Mouse (Mus musculus) hindbrain, embryonic 14.5 days (tissue): ENCODE results near the gene Fgd6. TPM values are rescaled to one million over a fixed set of nuclear protein-coding genes. Genes with fewer than 3 reads are reported as not detected.

Experiments used
- ATAC-seq: fragments of 200-750 bp; cut with Nextera tagmentation; 2 replicates; pipeline ENCODE4 v1.8.0; 2017; ENCODE audit warnings: moderate number of reproducible peaks, mild to moderate bottlenecking, moderate TSS enrichment, moderate library complexity; ENCODE audit not compliant: low FRiP score
- DNase-seq: peaks from one replicate; pipeline ENCODE4 v3.0.0-alpha.2; 2015; ENCODE audit warnings: low spot score
- H3K27ac ChIP-seq: fragments of 300-500 bp; sonication (generic); 2 replicates; pipeline ENCODE4 v1.5.1; 2014; ENCODE audit warnings: mild to moderate bottlenecking, moderate library complexity
- H3K27me3 ChIP-seq: fragments of 300-500 bp; sonication (generic); 2 replicates; pipeline ENCODE4 v1.6.1; 2014; ENCODE audit warnings: mild to moderate bottlenecking, low read length, mixed read lengths; ENCODE audit not compliant: control insufficient read depth, insufficient read depth
- H3K36me3 ChIP-seq: fragments of 300-500 bp; sonication (generic); replicated peaks from 2 replicates; pipeline ENCODE4 v1.6.1; 2014; ENCODE audit not compliant: control insufficient read depth, insufficient read depth
- H3K4me1 ChIP-seq: fragments of 300-500 bp; sonication (generic); replicated peaks from 2 replicates; pipeline ENCODE4 v1.6.1; 2014; ENCODE audit warnings: antibody characterized with exemption, low read length, mixed read lengths; ENCODE audit not compliant: control insufficient read depth, insufficient read depth
- H3K4me2 ChIP-seq: fragments of 300-500 bp; sonication (generic); replicated peaks from 2 replicates; pipeline ENCODE4 v1.6.1; 2014; ENCODE audit warnings: mild to moderate bottlenecking, moderate library complexity
- H3K4me3 ChIP-seq: fragments of 300-500 bp; sonication (generic); replicated peaks from 2 replicates; pipeline ENCODE4 v1.5.1; 2014; ENCODE audit warnings: mild to moderate bottlenecking, low read length
- H3K9ac ChIP-seq: fragments of 300-500 bp; sonication (generic); 2 replicates; pipeline ENCODE4 v1.6.1; 2014
- H3K9me3 ChIP-seq: fragments of 300-500 bp; sonication (generic); 2 replicates; pipeline ENCODE4 v1.6.1; 2016; ENCODE audit warnings: low read length; ENCODE audit not compliant: control insufficient read depth
- WGBS: fragments of 180-500 bp; shearing (Covaris S2); extraction: QIAGEN DNeasy Blood & Tissue Kit; methylation state at CpG from one replicate; pipeline ENCODE4 v1.1.7; 2014; 5-methylcytosine and 5-hydroxymethylcytosine counted together
- polyA plus RNA-seq: library from polyadenylated mRNA; unstranded; fragments of >200 nt; fragmentation: Nextera tagmentation; extraction: Ambion mirVana; gene quantifications from 2 replicates; pipeline ENCODE4 v1.2.1, GENCODE M21; 2014

Fgd6 gene
- polyA plus RNA-seq, 1 experiment from 2014 or later: 3.6 TPM

- no peak for DNase-seq
- peak overlapping the region; percentile 52; the same call in 1 of the 2 replicates for H3K27ac ChIP-seq
- 55% methylated on average over 14 of the region's 14 CpGs for WGBS
Observed at GRCm38 (mm10) chr10:94076966-94077825, 41.4 kb downstream of the Fgd6 start.

GRCm38 (mm10) chr10:94080740-94081139, 44.9 kb downstream of the Fgd6 start:
- H3K9ac ChIP-seq: no peak overlapping the region
- no peaks in the 10 kb centered on the region; the same call in 1 of the 2 replicates for H3K4me1 ChIP-seq
- no peak overlapping the region for H3K27ac ChIP-seq
- WGBS: 76% methylated on average over 3 of the region's 3 CpGs
- H3K27me3 ChIP-seq: no peaks in the 10 kb centered on the region
- DNase-seq (no peak), ATAC-seq (no peak)
- no peaks in the 10 kb centered on the region for H3K9me3 ChIP-seq
- no peaks in the 10 kb centered on the region for H3K36me3 ChIP-seq
- H3K4me3 ChIP-seq: no peak overlapping the region
- no peak overlapping the region for H3K4me2 ChIP-seq

More at GRCm38 (mm10) chr10:94076966-94077825, 41.4 kb downstream of the Fgd6 start:
- no peaks in the 10 kb centered on the region for H3K27me3 ChIP-seq
- no peak overlapping the region for H3K4me2 ChIP-seq
- no peak overlapping the region for H3K9ac ChIP-seq
- H3K4me1 ChIP-seq: peaks cover 5% of the 10 kb centered on the region; the same call in 1 of the 2 replicates
- no peak overlapping the region for H3K4me3 ChIP-seq
- no peaks in the 10 kb centered on the region for H3K9me3 ChIP-seq
- H3K36me3 ChIP-seq: no peaks in the 10 kb centered on the region
- no peak for ATAC-seq

DNA sequence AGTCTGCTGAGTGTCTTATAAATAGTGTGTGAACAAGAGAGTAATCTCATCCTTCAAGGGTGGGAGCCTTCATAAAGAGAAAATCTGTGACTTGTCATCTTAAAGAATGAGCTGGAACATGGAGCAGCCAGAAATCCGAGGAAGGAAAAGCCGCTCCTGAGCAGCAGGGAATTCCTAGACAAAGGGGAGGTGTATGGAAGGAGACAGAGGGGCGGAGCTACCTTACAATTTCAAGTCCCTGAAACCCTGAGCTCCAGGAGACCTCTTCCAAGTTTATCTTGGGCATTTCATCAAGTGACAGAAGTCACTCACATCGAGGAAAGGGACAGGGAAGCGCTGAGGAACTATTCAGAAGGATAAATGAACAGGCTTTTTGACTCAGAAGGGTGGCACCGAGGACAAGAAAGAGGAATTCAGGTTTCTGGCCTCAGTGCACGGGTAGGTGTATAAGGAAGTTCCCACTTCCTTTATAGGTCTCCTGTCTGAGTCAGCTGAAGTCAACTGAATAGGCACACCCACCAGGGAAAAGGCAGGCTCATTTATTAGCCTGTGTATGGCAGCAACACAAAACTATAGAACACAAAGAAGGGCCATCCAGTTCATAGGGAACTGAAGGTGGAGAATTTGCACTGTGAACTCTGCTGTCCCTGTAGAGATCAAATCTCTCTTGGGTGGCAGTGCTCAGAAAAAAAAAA, 46.4 kb downstream of the Fgd6 start:
- ATAC-seq (no peak), DNase-seq (no peak)
- no peaks in the 10 kb centered on the region; the same call in 1 of the 2 replicates for H3K4me1 ChIP-seq
- H3K4me3 ChIP-seq: no peak overlapping the region
- no peaks in the 10 kb centered on the region for H3K27me3 ChIP-seq
- no peak overlapping the region for H3K4me2 ChIP-seq
- H3K36me3 ChIP-seq: no peaks in the 10 kb centered on the region
- H3K9ac ChIP-seq: no peak overlapping the region
- H3K27ac ChIP-seq: no peak overlapping the region; the same call in 1 of the 2 replicates
- H3K9me3 ChIP-seq: no peaks in the 10 kb centered on the region
- WGBS: 39% methylated on average over 7 of the region's 7 CpGs

DNA sequence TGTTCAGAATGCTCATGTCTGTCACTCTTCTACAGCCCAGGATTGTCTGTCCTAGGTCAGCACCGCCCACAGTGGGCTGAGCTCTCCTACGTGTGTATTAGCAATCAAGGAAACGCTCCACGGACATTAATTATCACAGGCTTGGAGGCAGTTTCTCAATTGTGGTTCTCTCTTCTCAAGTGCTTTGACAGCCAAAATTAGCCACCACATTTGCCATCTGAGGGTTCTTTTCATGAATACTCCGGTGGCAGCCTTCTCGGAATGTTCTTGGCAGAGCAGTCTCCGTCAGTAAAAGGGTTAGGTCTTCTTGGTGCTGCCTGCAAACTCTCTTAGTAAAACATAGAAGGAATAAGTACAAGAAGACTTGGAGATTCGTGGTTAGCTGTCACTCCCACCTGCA, 50.5 kb downstream of the Fgd6 start:
- no peaks in the 10 kb centered on the region for H3K27me3 ChIP-seq
- H3K9me3 ChIP-seq: 0 out of 2 replicates have a peak, but pooled peaks cover 5% of the 10 kb centered on the region
- H3K4me1 ChIP-seq: peaks cover 4% of the 10 kb centered on the region; the same call in 1 of the 2 replicates
- ATAC-seq: no peak
- no peaks in the 10 kb centered on the region for H3K36me3 ChIP-seq
- H3K27ac ChIP-seq: no peak overlapping the region
- H3K4me3 ChIP-seq: no peak overlapping the region
- DNase-seq: no peak
- H3K9ac ChIP-seq: no peak overlapping the region
- H3K4me2 ChIP-seq: no peak overlapping the region
- 81% methylated on average over 8 of the region's 8 CpGs for WGBS

- H3K4me1 ChIP-seq: peaks cover 4% of the 10 kb centered on the region; the same call in 1 of the 2 replicates
- DNase-seq: peak; percentile 57
- H3K4me2 ChIP-seq: peak overlapping the region; percentile 11
- H3K27me3 ChIP-seq: no peaks in the 10 kb centered on the region
- H3K27ac ChIP-seq: peak overlapping the region; percentile 32
- H3K4me3 ChIP-seq: no peak overlapping the region
- no peaks in the 10 kb centered on the region for H3K36me3 ChIP-seq
- H3K9me3 ChIP-seq: 0 out of 2 replicates have a peak, but pooled peaks cover 13% of the 10 kb centered on the region
- peak; percentile 46; the same call in 1 of the 2 replicates for ATAC-seq
- no peak overlapping the region for H3K9ac ChIP-seq
- WGBS: 24% methylated on average over 8 of the region's 11 CpGs
Observed at GRCm38 (mm10) chr10:94087367-94088077, 51.7 kb downstream of the Fgd6 start.

GRCm38 (mm10) chr10:94090032-94090431, 54.2 kb downstream of the Fgd6 start:
- Histone ChIP-seq H3K4me3 (no peak overlapping the region), H3K36me3 (no peaks in the 10 kb centered on the region), H3K9ac (no peak overlapping the region), H3K4me2 (no peak overlapping the region), H3K27me3 (no peaks in the 10 kb centered on the region), H3K27ac (no peak overlapping the region), H3K4me1 (peaks cover 4% of the 10 kb centered on the region; the same call in 1 of the 2 replicates), H3K9me3 (0 out of 2 replicates have a peak, but pooled peaks cover 13% of the 10 kb centered on the region)
- ATAC-seq (no peak), DNase-seq (no peak)
- 93% methylated on average over 3 of the region's 3 CpGs for WGBS

DNA sequence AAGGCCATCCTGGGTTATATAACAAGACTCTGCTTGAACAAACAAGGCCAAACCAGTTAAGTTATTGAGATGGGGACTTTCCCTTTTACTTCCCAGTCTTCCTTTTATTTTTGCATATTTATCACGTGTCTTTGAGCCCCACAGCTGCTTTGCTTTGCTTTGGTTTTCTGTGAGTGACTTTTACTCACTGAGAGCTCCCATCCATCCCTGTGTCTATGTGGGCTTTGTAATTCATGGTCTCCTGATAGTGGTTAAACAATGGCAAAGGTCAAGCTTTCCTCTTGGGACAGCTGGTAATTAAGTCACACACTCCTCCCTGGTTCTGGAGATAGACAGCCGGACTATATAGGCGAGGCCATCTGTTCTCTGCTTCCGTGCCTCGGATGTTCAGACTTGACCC, 57.7 kb downstream of the Fgd6 start:
- Histone ChIP-seq H3K27me3 (no peaks in the 10 kb centered on the region), H3K9me3 (0 out of 2 replicates have a peak, but pooled peaks cover 13% of the 10 kb centered on the region), H3K9ac (no peak overlapping the region), H3K36me3 (no peaks in the 10 kb centered on the region), H3K4me3 (no peak overlapping the region), H3K27ac (no peak overlapping the region), H3K4me1 (no peaks in the 10 kb centered on the region), H3K4me2 (no peak overlapping the region)
- no peak for ATAC-seq
- no peak for DNase-seq
- 24% methylated on average over 5 of the region's 5 CpGs for WGBS

- no peak overlapping the region for H3K4me3 ChIP-seq
- 0 out of 2 replicates have a peak, but pooled peaks cover 5% of the 10 kb centered on the region for H3K36me3 ChIP-seq
- DNase-seq (no peak), ATAC-seq (no peak)
- 92% methylated on average over 17 of the region's 17 CpGs for WGBS
- H3K4me2 ChIP-seq: no peak overlapping the region
- no peak overlapping the region for H3K9ac ChIP-seq
- H3K9me3 ChIP-seq: 0 out of 2 replicates have a peak, but pooled peaks cover 11% of the 10 kb centered on the region
- H3K27me3 ChIP-seq: no peaks in the 10 kb centered on the region
- H3K4me1 ChIP-seq: no peaks in the 10 kb centered on the region
- no peak overlapping the region for H3K27ac ChIP-seq
Observed at GRCm38 (mm10) chr10:94095743-94096465, 60.1 kb downstream of the Fgd6 start.
